Mouse (Mus musculus) hindbrain, embryonic 14.5 days (tissue): ENCODE measurements around the gene Arhgef12. TPM values are rescaled to one million over a fixed set of nuclear protein-coding genes. Genes with fewer than 3 reads are reported as not detected.

ENCODE experiments used
- ATAC-seq: fragments of 200-750 bp; cut with Nextera tagmentation; 2 replicates; pipeline ENCODE4 v1.8.0; 2017; ENCODE audit warnings: moderate number of reproducible peaks, mild to moderate bottlenecking, moderate TSS enrichment, moderate library complexity; ENCODE audit not compliant: low FRiP score
- DNase-seq: peaks from one replicate; pipeline ENCODE4 v3.0.0-alpha.2; 2015; ENCODE audit warnings: low spot score
- H3K27ac ChIP-seq: fragments of 300-500 bp; sonication (generic); 2 replicates; pipeline ENCODE4 v1.5.1; 2014; ENCODE audit warnings: mild to moderate bottlenecking, moderate library complexity
- H3K27me3 ChIP-seq: fragments of 300-500 bp; sonication (generic); 2 replicates; pipeline ENCODE4 v1.6.1; 2014; ENCODE audit warnings: mild to moderate bottlenecking, low read length, mixed read lengths; ENCODE audit not compliant: control insufficient read depth, insufficient read depth
- H3K36me3 ChIP-seq: fragments of 300-500 bp; sonication (generic); replicated peaks from 2 replicates; pipeline ENCODE4 v1.6.1; 2014; ENCODE audit not compliant: control insufficient read depth, insufficient read depth
- H3K4me1 ChIP-seq: fragments of 300-500 bp; sonication (generic); replicated peaks from 2 replicates; pipeline ENCODE4 v1.6.1; 2014; ENCODE audit warnings: antibody characterized with exemption, low read length, mixed read lengths; ENCODE audit not compliant: control insufficient read depth, insufficient read depth
- H3K4me2 ChIP-seq: fragments of 300-500 bp; sonication (generic); replicated peaks from 2 replicates; pipeline ENCODE4 v1.6.1; 2014; ENCODE audit warnings: mild to moderate bottlenecking, moderate library complexity
- H3K4me3 ChIP-seq: fragments of 300-500 bp; sonication (generic); replicated peaks from 2 replicates; pipeline ENCODE4 v1.5.1; 2014; ENCODE audit warnings: mild to moderate bottlenecking, low read length
- H3K9ac ChIP-seq: fragments of 300-500 bp; sonication (generic); 2 replicates; pipeline ENCODE4 v1.6.1; 2014
- H3K9me3 ChIP-seq: fragments of 300-500 bp; sonication (generic); 2 replicates; pipeline ENCODE4 v1.6.1; 2016; ENCODE audit warnings: low read length; ENCODE audit not compliant: control insufficient read depth
- WGBS: fragments of 180-500 bp; shearing (Covaris S2); extraction: QIAGEN DNeasy Blood & Tissue Kit; methylation state at CpG from one replicate; pipeline ENCODE4 v1.1.7; 2014; 5-methylcytosine and 5-hydroxymethylcytosine counted together
- polyA plus RNA-seq: library from polyadenylated mRNA; unstranded; fragments of >200 nt; fragmentation: Nextera tagmentation; extraction: Ambion mirVana; gene quantifications from 2 replicates; pipeline ENCODE4 v1.2.1, GENCODE M21; 2014

The Arhgef12 gene
- 31.7 and 38.4 TPM in 2 replicates for polyA plus RNA-seq

GRCm38 (mm10) chr9:43107187-43107517, at the start of gene Arhgef12:
Gene Arhgef12 (minus strand): TSS chr9:43107239.
- ATAC-seq: no peak

GRCm38 (mm10) chr9:43155960-43156359, 48.9 kb upstream of the Arhgef12 start:
- H3K27me3 ChIP-seq: no peaks in the 10 kb centered on the region
- H3K36me3 ChIP-seq: no peaks in the 10 kb centered on the region
- H3K9ac ChIP-seq: no peak overlapping the region
- no peak overlapping the region for H3K27ac ChIP-seq
- H3K4me2 ChIP-seq: no peak overlapping the region
- no peaks in the 10 kb centered on the region for H3K4me1 ChIP-seq
- WGBS: 89% methylated on average over 6 of the region's 6 CpGs
- H3K4me3 ChIP-seq: no peak overlapping the region
- ATAC-seq: no peak
- no peaks in the 10 kb centered on the region for H3K9me3 ChIP-seq
- no peak for DNase-seq

More at GRCm38 (mm10) chr9:43107187-43107517, at the start of gene Arhgef12:
- DNase-seq: peak; percentile 68
- Histone ChIP-seq H3K9me3 (no peaks in the 10 kb centered on the region), H3K36me3 (peaks cover 25% of the 10 kb centered on the region), H3K4me1 (peaks cover 22% of the 10 kb centered on the region), H3K27ac (peak within 1 kb of the TSS; percentile 82), H3K4me3 (peak within 1 kb of the TSS; percentile 87), H3K9ac (peak within 1 kb of the TSS; percentile 89), H3K4me2 (peak within 1 kb of the TSS; percentile 96), H3K27me3 (no peaks in the 10 kb centered on the region)
- WGBS: 36% methylated on average over 10 of the region's 10 CpGs

GRCm38 (mm10) chr9:43151779-43152178, 44.7 kb upstream of the Arhgef12 start:
- ATAC-seq: no peak

GRCm38 (mm10) chr9:43150957-43151356, 43.9 kb upstream of the Arhgef12 start:
- H3K4me3 ChIP-seq: no peak overlapping the region
- no peak overlapping the region for H3K4me2 ChIP-seq
- no peak for ATAC-seq
- no peak for DNase-seq
- no peak overlapping the region for H3K27ac ChIP-seq
- H3K9ac ChIP-seq: no peak overlapping the region
- no peaks in the 10 kb centered on the region for H3K9me3 ChIP-seq
- no peaks in the 10 kb centered on the region for H3K4me1 ChIP-seq
- no peaks in the 10 kb centered on the region for H3K36me3 ChIP-seq
- H3K27me3 ChIP-seq: no peaks in the 10 kb centered on the region
- WGBS: 72% methylated on average over 9 of the region's 9 CpGs

More at GRCm38 (mm10) chr9:43151779-43152178, 44.7 kb upstream of the Arhgef12 start:
- Histone ChIP-seq H3K4me3 (no peak overlapping the region), H3K9ac (no peak overlapping the region), H3K4me2 (no peak overlapping the region), H3K27me3 (no peaks in the 10 kb centered on the region), H3K27ac (no peak overlapping the region), H3K36me3 (no peaks in the 10 kb centered on the region), H3K4me1 (no peaks in the 10 kb centered on the region), H3K9me3 (no peaks in the 10 kb centered on the region)
- DNase-seq: no peak
- WGBS: 86% methylated on average over 6 of the region's 6 CpGs

GRCm38 (mm10) chr9:43150075-43150474, 43.0 kb upstream of the Arhgef12 start:
- H3K9ac ChIP-seq: no peak overlapping the region

GRCm38 (mm10) chr9:43149498-43149897, 42.5 kb upstream of the Arhgef12 start:
- no peak overlapping the region for H3K4me3 ChIP-seq
- no peak overlapping the region for H3K9ac ChIP-seq
- H3K9me3 ChIP-seq: no peaks in the 10 kb centered on the region
- WGBS: 76% methylated on average over 3 of the region's 3 CpGs
- no peaks in the 10 kb centered on the region for H3K27me3 ChIP-seq
- ATAC-seq (no peak), DNase-seq (no peak)
- H3K4me1 ChIP-seq: no peaks in the 10 kb centered on the region
- H3K4me2 ChIP-seq: no peak overlapping the region
- H3K36me3 ChIP-seq: no peaks in the 10 kb centered on the region
- H3K27ac ChIP-seq: no peak overlapping the region

More at GRCm38 (mm10) chr9:43150075-43150474, 43.0 kb upstream of the Arhgef12 start:
- ATAC-seq: no peak
- Histone ChIP-seq H3K4me3 (no peak overlapping the region), H3K9me3 (no peaks in the 10 kb centered on the region), H3K36me3 (no peaks in the 10 kb centered on the region), H3K27ac (no peak overlapping the region), H3K27me3 (no peaks in the 10 kb centered on the region), H3K4me2 (no peak overlapping the region), H3K4me1 (no peaks in the 10 kb centered on the region)
- DNase-seq: no peak
- WGBS: 66% methylated on average over 10 of the region's 10 CpGs

- Histone ChIP-seq H3K9ac (no peak overlapping the region), H3K9me3 (no peaks in the 10 kb centered on the region), H3K27ac (no peak overlapping the region), H3K4me3 (no peak overlapping the region), H3K36me3 (no peaks in the 10 kb centered on the region), H3K4me2 (no peak overlapping the region), H3K27me3 (no peaks in the 10 kb centered on the region), H3K4me1 (no peaks in the 10 kb centered on the region)
- ATAC-seq: no peak
- no peak for DNase-seq
- 88% methylated on average over 4 of the region's 4 CpGs for WGBS
These were observed 38.2 kb upstream of the Arhgef12 start for GRCm38 (mm10) chr9:43145196-43145595.

- Histone ChIP-seq H3K36me3 (no peaks in the 10 kb centered on the region), H3K9ac (no peak overlapping the region), H3K27ac (no peak overlapping the region), H3K4me1 (no peaks in the 10 kb centered on the region), H3K27me3 (no peaks in the 10 kb centered on the region), H3K4me2 (no peak overlapping the region), H3K9me3 (no peaks in the 10 kb centered on the region), H3K4me3 (no peak overlapping the region)
- no peak for DNase-seq
- 73% methylated on average over 12 of the region's 12 CpGs for WGBS
- no peak for ATAC-seq
These were observed 37.3 kb upstream of the Arhgef12 start for GRCm38 (mm10) chr9:43144206-43144810.

- no peak for ATAC-seq
- peak; percentile 82 for DNase-seq
- Histone ChIP-seq H3K9me3 (no peaks in the 10 kb centered on the region), H3K27me3 (no peaks in the 10 kb centered on the region), H3K4me1 (no peaks in the 10 kb centered on the region), H3K9ac (no peak overlapping the region), H3K4me2 (no peak overlapping the region), H3K27ac (no peak overlapping the region), H3K36me3 (no peaks in the 10 kb centered on the region), H3K4me3 (no peak overlapping the region)
- 10% methylated on average over 4 of the region's 4 CpGs for WGBS
These were observed 34.8 kb upstream of the Arhgef12 start for GRCm38 (mm10) chr9:43141839-43142238.

- Histone ChIP-seq H3K36me3 (no peaks in the 10 kb centered on the region), H3K4me2 (no peak overlapping the region), H3K9me3 (no peaks in the 10 kb centered on the region), H3K4me1 (no peaks in the 10 kb centered on the region; the same call in 1 of the 2 replicates), H3K27me3 (no peaks in the 10 kb centered on the region), H3K27ac (no peak overlapping the region), H3K9ac (no peak overlapping the region), H3K4me3 (no peak overlapping the region)
- 81% methylated on average over 3 of the region's 3 CpGs for WGBS
- DNase-seq: no peak
- ATAC-seq: no peak
These were observed 26.5 kb upstream of the Arhgef12 start for GRCm38 (mm10) chr9:43133525-43133924.
